15 mouse cellular contexts compared by ENCODE assay signal in the genomic region with DNA sequence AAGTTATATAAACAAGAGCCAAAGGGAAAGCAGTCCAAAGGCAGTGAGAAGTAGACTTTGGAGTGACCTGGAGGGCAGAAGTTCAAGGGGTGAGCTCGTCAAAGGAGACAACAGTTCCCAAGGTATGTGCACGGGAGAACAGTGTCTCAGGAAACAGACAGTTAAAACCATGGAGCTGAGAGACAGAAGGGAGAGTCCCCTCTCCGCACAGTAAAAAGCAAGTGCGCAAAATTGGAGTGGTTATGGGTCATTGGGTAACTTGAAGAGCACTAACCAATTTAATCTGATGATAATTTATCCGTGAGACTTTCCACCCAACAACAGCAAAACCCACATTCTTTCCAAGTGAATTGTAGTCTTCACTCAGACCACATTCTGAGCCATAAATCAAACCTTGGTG. TPM values are rescaled to one million over a fixed set of nuclear protein-coding genes. Genes with fewer than 3 reads are reported as not detected.
DNase-seq lines count a peak whose midpoint lies in the region; ATAC-seq and TF ChIP-seq lines count a peak whose summit lies in the region.
"Had no signal": no experiment of that assay in that cellular context is flagged by ENCODE, and none has a peak within 500 bp of the region (broad histone marks: within the 10 kb centered on the region; RNA-seq: fewer than 3 reads in every experiment).

No protein-coding gene starts in this region.

- H3K4me3 ChIP-seq in liver, postnatal 0 days (ENCODE audit: low read depth, low read length) = no peak overlapping the region
- H3K4me3 ChIP-seq in ES-E14 (ENCODE audit: insufficient read depth in 1 of 2, low read depth in 1 of 2, low read length in 2 of 2, poor library complexity in 1 of 2, severe bottlenecking in 1 of 2) (peak overlapping the region; percentile 30 to 64; a peak in 3 of 4 replicates), myocyte (no peak overlapping the region)
- H3K4me3 ChIP-seq in kidney, adult 2 months (ENCODE audit: insufficient read depth, low read depth, low read length) = no peak overlapping the region
- H3K4me3 ChIP-seq: embryonic facial prominence, embryonic 13.5 days; forebrain, embryonic 13.5 days; heart, embryonic 10.5 days; intestine, embryonic 15.5 days; limb, embryonic 13.5 days; neural tube, embryonic 15.5 days had no signal

- peak overlapping the region; percentile 94 for H3K27ac ChIP-seq in liver, postnatal 0 days (ENCODE audit: low read depth)
- H3K27ac ChIP-seq in ES-E14 (ENCODE audit: insufficient read depth, low read depth, low read length, poor library complexity, severe bottlenecking) = peak overlapping the region; percentile 100
- H3K27ac ChIP-seq in kidney, adult 2 months (ENCODE audit: insufficient read depth, low read depth, low read length) = peak overlapping the region; percentile 84; the same call in 1 of the 2 replicates

- H3ac ChIP-seq in myocyte (ENCODE audit: control insufficient read depth, insufficient read length) = no peak overlapping the region

- 51% methylated on average over 5 of the region's 5 CpGs for WGBS in liver, postnatal 0 days (ENCODE audit: insufficient replicate concordance)
- WGBS in kidney, adult 2 months = 47% methylated on average over 5 of the region's 5 CpGs

- ATAC-seq in liver, postnatal 0 days = no peak
- ATAC-seq: forebrain, embryonic 13.5 days; intestine, embryonic 15.5 days had no signal

- no peaks in the 10 kb centered on the region for H3K9me3 ChIP-seq in liver, postnatal 0 days (ENCODE audit: low read length)
- H3K9me3 ChIP-seq in ES-E14 (ENCODE audit: control insufficient read depth, insufficient read depth, low read depth, low read length) = no peaks in the 10 kb centered on the region
- H3K9me3 ChIP-seq: embryonic facial prominence, embryonic 13.5 days; forebrain, embryonic 13.5 days; heart, embryonic 10.5 days; intestine, embryonic 15.5 days; limb, embryonic 13.5 days; neural tube, embryonic 15.5 days had no signal

- in situ Hi-C loops in ES-E14 (cut with MboI; ENCODE audit: low sequenced_read_pairs in 2 of 2, unreplicated experiment in 2 of 2) = no loop called here

- DNase-seq in liver, postnatal 0 days = no peak
- DNase-seq in liver (no peak), ES-E14 (ENCODE audit: low read depth, low spot score) (no peak)
- peak; percentile 82 for DNase-seq in kidney, adult 2 months
- no peak for DNase-seq in cerebellum, adult 18-20 months
- no peak for DNase-seq in urinary bladder, postnatal 14 days (ENCODE audit: low spot score)
- DNase-seq: cerebellum, postnatal 14 days; lung, postnatal 14 days had no signal

- TF ChIP-seq POLR2A in kidney, adult 2 months (IDR thresholded peaks at IDR 0.05; ENCODE audit: low read depth, low read length) = no peak
- no peak for TF ChIP-seq POLR2A in myocyte (IDR thresholded peaks at IDR 0.05; ENCODE audit: insufficient read length, low read depth)

- peaks cover 22% of the 10 kb centered on the region for H3K4me1 ChIP-seq in liver, postnatal 0 days (ENCODE audit: insufficient read depth)
- peaks cover 8 to 19% of the 10 kb centered on the region in 2 experiments; a peak in 3 of 4 replicates for H3K4me1 ChIP-seq in ES-E14 (ENCODE audit: control insufficient read depth in 2 of 2, insufficient read depth in 2 of 2, low read length in 2 of 2, poor library complexity in 1 of 2)
- peaks cover 19% of the 10 kb centered on the region for H3K4me1 ChIP-seq in kidney, adult 2 months (ENCODE audit: control insufficient read depth, insufficient read depth, low read length)

- H3K9ac ChIP-seq in liver, postnatal 0 days (replicated peaks) = no peak overlapping the region
- H3K9ac ChIP-seq in ES-E14 (ENCODE audit: insufficient read depth, low read depth, low read length, poor library complexity, severe bottlenecking) = peak overlapping the region; percentile 77
- H3K9ac ChIP-seq: embryonic facial prominence, embryonic 13.5 days; intestine, embryonic 15.5 days; neural tube, embryonic 15.5 days had no signal

- no peak overlapping the region for H3K4me2 ChIP-seq in liver, postnatal 0 days (ENCODE audit: low read depth, low read length)
- H3K4me2 ChIP-seq in myocyte (ENCODE audit: low read depth) = peak overlapping the region; percentile 91
- H3K4me2 ChIP-seq: forebrain, embryonic 13.5 days; neural tube, embryonic 15.5 days had no signal

- no peaks in the 10 kb centered on the region for H3K79me2 ChIP-seq in myocyte (ENCODE audit: control insufficient read depth, insufficient read depth)

- H3K27me3 ChIP-seq in liver, postnatal 0 days (ENCODE audit: insufficient read depth, low read length) = no peaks in the 10 kb centered on the region
- H3K27me3 ChIP-seq in kidney, adult 2 months (replicated peaks; ENCODE audit: control insufficient read depth, insufficient read depth, low read length) = no peaks in the 10 kb centered on the region
- no peaks in the 10 kb centered on the region for H3K27me3 ChIP-seq in myocyte (ENCODE audit: control insufficient read depth, insufficient read depth, insufficient read length)
- H3K27me3 ChIP-seq: embryonic facial prominence, embryonic 13.5 days; forebrain, embryonic 13.5 days; intestine, embryonic 15.5 days; limb, embryonic 13.5 days; neural tube, embryonic 15.5 days had no signal

- TF ChIP-seq CTCF in liver, postnatal 0 days (IDR thresholded peaks at IDR 0.05; ENCODE audit: low read depth) = no peak
- TF ChIP-seq CTCF in kidney, adult 2 months (conservative IDR thresholded peaks at IDR 0.05; ENCODE audit: insufficient read depth, insufficient read length, low read depth, low read length) = no peak

- H3K36me3 ChIP-seq in liver, postnatal 0 days (replicated peaks; ENCODE audit: insufficient read depth, low read length) = no peaks in the 10 kb centered on the region
- no peaks in the 10 kb centered on the region for H3K36me3 ChIP-seq in ES-E14 (ENCODE audit: control insufficient read depth, insufficient read depth, low read length, poor library complexity, severe bottlenecking)
- H3K36me3 ChIP-seq in kidney, adult 2 months (ENCODE audit: control insufficient read depth, insufficient read depth, low read length) = no peaks in the 10 kb centered on the region
- no peaks in the 10 kb centered on the region for H3K36me3 ChIP-seq in myocyte (ENCODE audit: control insufficient read depth, insufficient read depth)
- H3K36me3 ChIP-seq: embryonic facial prominence, embryonic 13.5 days; heart, embryonic 10.5 days; intestine, embryonic 15.5 days; limb, embryonic 13.5 days; neural tube, embryonic 15.5 days had no signal

- TF ChIP-seq EP300 in liver, postnatal 0 days (IDR thresholded peaks at IDR 0.05; ENCODE audit: low read depth) = no peak

TF ChIP-seq in ES-E14, 5 proteins besides CTCF, POLR2A, EP300 and RAD21:
- TF ChIP-seq CHD2 (IDR thresholded peaks at IDR 0.05; ENCODE audit: low read depth, low read length) = no peak
- TF ChIP-seq ZNF384 (IDR thresholded peaks at IDR 0.05; ENCODE audit: low read depth, low read length) = no peak
- no peak for TF ChIP-seq HCFC1 (IDR thresholded peaks at IDR 0.05; ENCODE audit: borderline replicate concordance, insufficient read depth, low read length)
- TF ChIP-seq ZC3H11A (IDR thresholded peaks at IDR 0.05; ENCODE audit: borderline replicate concordance, low read depth, low read length) = no peak
- TF ChIP-seq MAFK (IDR thresholded peaks at IDR 0.05; ENCODE audit: insufficient read depth, low read depth, low read length) = no peak
TF ChIP-seq in ES-E14: peak in this region for 0.

TF ChIP-seq in myocyte, 11 proteins besides CTCF, POLR2A, EP300 and RAD21:
- no peak for TF ChIP-seq MYOG (IDR thresholded peaks at IDR 0.05; ENCODE audit: control insufficient read depth in 1 of 3, insufficient read depth in 1 of 3, insufficient read length in 2 of 3, low read depth in 2 of 3)
- TF ChIP-seq SRF (IDR thresholded peaks at IDR 0.05; ENCODE audit: control insufficient read depth, insufficient read length, low read depth) = no peak
- no peak for TF ChIP-seq REST (IDR thresholded peaks at IDR 0.05; ENCODE audit: insufficient read depth, insufficient read length)
- no peak for TF ChIP-seq POLR2AphosphoS2 (IDR thresholded peaks at IDR 0.05; ENCODE audit: insufficient read length, low read depth)
- TF ChIP-seq USF1 (IDR thresholded peaks at IDR 0.05; ENCODE audit: low read depth) = no peak
- no peak for TF ChIP-seq MAX (IDR thresholded peaks at IDR 0.05; ENCODE audit: low read depth)
- TF ChIP-seq CEBPB (IDR thresholded peaks at IDR 0.05; ENCODE audit: insufficient read depth, poor library complexity, severe bottlenecking) = no peak
- TF ChIP-seq TCF3 (IDR thresholded peaks at IDR 0.05; ENCODE audit: insufficient read length, low read depth) = no peak
- no peak for TF ChIP-seq TCF12 (IDR thresholded peaks at IDR 0.05; ENCODE audit: insufficient read depth, poor library complexity, severe bottlenecking)
- no peak for TF ChIP-seq MYOD1 (IDR thresholded peaks at IDR 0.05; ENCODE audit: control insufficient read depth in 1 of 3, insufficient read length in 2 of 3, low read depth in 2 of 3)
- TF ChIP-seq E2F4 (IDR thresholded peaks at IDR 0.05; ENCODE audit: insufficient read depth) = no peak

RNA-seq across cellular contexts. Expression of a gene that starts 23.4 kb away (rescaled TPM):
- polyA plus RNA-seq in liver, postnatal 0 days (2015; fragmentation: Nextera tagmentation; extraction: Ambion mirVana) = 5.6 and 6.7 TPM in 2 replicates
- total RNA-seq in ES-E14 (2012; rRNA removed) = 51.7 and 95.7 TPM in 2 replicates
- polyA plus RNA-seq in kidney, adult 2 months (2012; rRNA removed) = 32.5 and 32.6 TPM in 2 replicates
- 37.9 TPM for polyA plus RNA-seq in myocyte (2012; fragmentation: generic; extraction: Trizol)

RNA-seq across cellular contexts. Expression of a gene that starts 26.8 kb away (rescaled TPM):
- 8.4 and 8.5 TPM in 2 replicates for polyA plus RNA-seq in liver, postnatal 0 days (2015; fragmentation: Nextera tagmentation; extraction: Ambion mirVana)
- 72.6 and 112 TPM in 2 replicates for total RNA-seq in ES-E14 (2012; rRNA removed)
- 27.0 and 27.6 TPM in 2 replicates for polyA plus RNA-seq in kidney, adult 2 months (2012; rRNA removed)
- polyA plus RNA-seq in myocyte (2012; fragmentation: generic; extraction: Trizol) = 15.5 TPM

RNA-seq across cellular contexts. Expression of a gene that starts 36.6 kb away (rescaled TPM):
- 2.8 and 3.1 TPM in 2 replicates for polyA plus RNA-seq in liver, postnatal 0 days (2015; fragmentation: Nextera tagmentation; extraction: Ambion mirVana)
- total RNA-seq in ES-E14 (2012; rRNA removed) = 6.2 and 8.4 TPM in 2 replicates
- polyA plus RNA-seq in kidney, adult 2 months (2012; rRNA removed) = 32.3 and 41.8 TPM in 2 replicates
- 46.1 TPM for polyA plus RNA-seq in myocyte (2012; fragmentation: generic; extraction: Trizol)

Comparison
In these comparisons a context has a peak if more than half of its experiments do, and no peak if none do; other contexts are left out.
1. H3K4me3 ChIP-seq: peak in ES-E14 (2 of 2); none in liver, postnatal 0 days (single experiment), kidney, adult 2 months (single experiment) and myocyte (single experiment).
2. Peak in every context shown above with its lines, with median percentiles within 50 percentile points of each other: H3K27ac ChIP-seq.